Mouse (Mus musculus) cortical plate, adult 2 months (tissue): ENCODE data around the gene Arl4d.

ENCODE experiments used
- CTCF ChIP-seq: fragments of 200-500 bp; IDR thresholded peaks from 2 replicates; pipeline ENCODE4 v1.5.1; 2011; ENCODE audit warnings: mild to moderate bottlenecking, control low read depth, low read length; ENCODE audit not compliant: insufficient read depth; ENCODE audit errors: extremely low read depth
- POLR2A ChIP-seq: fragments of 200-500 bp; IDR thresholded peaks from 2 replicates; pipeline ENCODE4 v1.6.1; 2011; ENCODE audit warnings: mild to moderate bottlenecking, low read length, control low read depth; ENCODE audit not compliant: insufficient read depth; ENCODE audit errors: extremely low read depth

- no peak for TF ChIP-seq CTCF
- TF ChIP-seq POLR2A, result no peak
Observed at GRCm38 (mm10) chr11:101639761-101640160, 25.6 kb upstream of the Arl4d start.
